Mouse (Mus musculus): Measurements from ENCODE around the gene Lrrc2.

Gene Lrrc2

DNA sequence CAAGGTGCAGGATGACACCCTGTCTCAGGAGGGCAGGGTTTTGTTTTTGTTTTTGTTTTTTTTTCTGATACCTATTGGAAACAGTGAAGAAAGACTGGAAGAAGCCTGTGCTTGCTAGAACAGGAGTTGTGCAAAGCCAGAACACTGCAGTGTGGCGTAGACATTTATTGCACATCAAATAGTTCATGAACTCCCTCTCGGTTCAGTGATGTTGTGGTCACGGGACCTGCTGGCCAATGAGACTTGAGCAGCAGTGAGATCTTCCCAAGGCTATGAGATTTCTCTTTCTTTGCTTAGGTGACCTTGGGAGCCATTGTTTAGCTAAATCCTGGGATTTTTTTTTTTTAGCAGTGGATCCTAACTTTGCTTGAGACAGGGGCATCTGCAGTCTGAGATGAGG is 36.7 kb downstream of the Lrrc2 start:
- CTCF ChIA-PET: interaction anchor here (0.6 kb wide), 1 partner anchor 109 kb away, joined by 5 read pairs; no protein-coding TSS in a partner anchor

DNA sequence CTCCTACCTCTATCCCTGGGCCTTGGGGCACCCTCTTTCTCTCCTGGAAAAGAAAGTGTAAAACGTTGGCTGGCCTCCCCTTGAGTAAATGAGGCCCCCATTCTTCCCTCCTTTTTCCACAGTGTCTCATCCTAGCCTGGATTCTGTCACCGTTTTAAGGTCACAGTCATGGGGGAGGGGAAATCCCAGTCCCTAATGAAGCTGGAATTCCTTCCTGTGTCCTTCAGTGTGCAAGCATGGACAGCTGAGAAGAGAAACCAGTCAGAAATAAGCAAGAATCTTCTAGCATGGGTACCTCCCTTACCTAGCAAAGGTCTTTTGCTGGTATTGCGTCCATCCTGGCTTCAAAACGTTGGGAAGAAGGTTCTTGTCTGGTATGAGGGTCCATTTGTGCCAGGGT is 37.8 kb downstream of the Lrrc2 start:
- CTCF ChIA-PET: interaction anchor here (0.6 kb wide), 1 partner anchor 753 kb away, joined by 4 read pairs; no protein-coding TSS in a partner anchor

DNA sequence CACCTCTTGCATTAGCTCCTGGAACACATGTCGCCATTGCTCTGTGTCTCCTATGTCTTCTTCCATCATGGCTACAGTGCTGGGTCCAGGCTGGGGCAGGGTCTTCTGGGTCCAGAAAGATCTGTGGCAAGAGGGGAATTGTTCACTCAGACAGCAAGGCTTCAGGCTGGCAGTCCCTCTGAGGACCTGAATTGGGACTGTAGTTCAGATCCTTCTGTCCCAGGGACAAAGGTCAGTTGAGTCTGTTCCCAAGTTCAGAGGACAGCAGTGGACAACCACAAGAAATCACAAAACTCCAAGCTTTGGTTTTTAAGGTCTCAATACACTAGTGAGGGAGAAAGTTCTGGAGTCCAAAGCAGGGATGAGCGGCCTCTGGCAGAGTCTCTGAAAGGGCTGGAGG is 38.2 kb downstream of the Lrrc2 start:
- CTCF ChIA-PET: interaction anchor here (0.6 kb wide), 1 partner anchor 753 kb away, joined by 4 read pairs; no protein-coding TSS in a partner anchor

- CTCF ChIA-PET: no interaction called here
Observed at GRCm38 (mm10) chr9:110990204-110990603, 38.9 kb downstream of the Lrrc2 start, which contains the start of gene Rtp3. Gene Rtp3, minus strand, starts transcription at chr9:110990583.

DNA sequence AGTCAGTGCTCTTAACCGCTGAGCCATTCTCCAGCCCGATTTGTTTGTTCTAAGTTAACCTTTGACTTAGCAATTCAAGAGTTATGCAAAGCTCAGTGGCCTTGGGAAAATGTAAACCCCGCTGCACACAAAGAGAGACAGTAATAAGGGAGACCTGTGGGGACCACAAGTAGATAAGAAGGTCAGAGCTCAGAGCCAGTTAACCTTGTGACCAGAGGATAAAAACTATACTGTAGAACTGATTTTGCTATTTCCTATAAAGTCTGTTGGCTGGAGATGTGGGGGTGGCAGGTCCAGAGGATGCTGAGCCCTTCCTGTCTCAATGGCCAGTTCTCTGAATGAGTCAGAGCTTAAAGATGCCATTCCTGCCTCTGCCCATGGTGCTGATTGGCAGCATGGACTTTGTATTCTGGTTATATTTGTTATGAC is 42.0 kb downstream of the Lrrc2 start:
- CTCF ChIA-PET: interaction anchor here (0.6 kb wide), 1 partner anchor 209 kb away, joined by 3 read pairs; no protein-coding TSS in a partner anchor

- CTCF ChIA-PET: no interaction called here
Observed at GRCm38 (mm10) chr9:110994716-110995172, 43.4 kb downstream of the Lrrc2 start.

- CTCF ChIA-PET: interaction anchor here (0.5 to 0.6 kb wide), 2 partner anchors 226 to 656 kb away, joined by 3 to 7 read pairs; no protein-coding TSS in a partner anchor
Observed at GRCm38 (mm10) chr9:110997245-110997644, 45.9 kb downstream of the Lrrc2 start.

DNA sequence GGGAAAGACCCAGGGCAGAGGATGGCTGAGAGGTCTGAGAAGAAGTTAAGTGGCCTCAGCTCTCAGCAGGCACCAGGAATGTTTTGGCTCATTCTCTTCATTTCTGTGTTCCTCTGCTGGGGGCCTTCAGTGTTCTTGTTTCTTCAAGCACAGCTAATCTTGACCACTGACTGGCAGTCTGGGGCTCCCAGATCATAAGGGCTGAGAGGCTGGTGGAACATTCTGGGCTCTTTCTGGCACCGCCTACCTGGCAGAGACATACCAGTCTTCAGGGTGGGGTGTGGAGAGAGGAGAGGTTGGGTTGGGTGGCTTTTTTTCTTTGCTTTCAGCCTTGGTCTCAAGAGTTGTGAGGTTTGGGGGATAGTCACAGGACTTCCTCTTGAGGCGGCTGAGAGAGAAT is 47.7 kb downstream of the Lrrc2 start:
- CTCF ChIA-PET: interaction anchor here (0.7 kb wide), 1 partner anchor 21 kb away, joined by 3 read pairs; no protein-coding TSS in a partner anchor

GRCm38 (mm10) chr9:110999856-111000255 is 48.5 kb downstream of the Lrrc2 start:
- CTCF ChIA-PET: interaction anchor here (0.7 kb wide), 1 partner anchor 20 kb away, joined by 3 read pairs; no protein-coding TSS in a partner anchor

DNA sequence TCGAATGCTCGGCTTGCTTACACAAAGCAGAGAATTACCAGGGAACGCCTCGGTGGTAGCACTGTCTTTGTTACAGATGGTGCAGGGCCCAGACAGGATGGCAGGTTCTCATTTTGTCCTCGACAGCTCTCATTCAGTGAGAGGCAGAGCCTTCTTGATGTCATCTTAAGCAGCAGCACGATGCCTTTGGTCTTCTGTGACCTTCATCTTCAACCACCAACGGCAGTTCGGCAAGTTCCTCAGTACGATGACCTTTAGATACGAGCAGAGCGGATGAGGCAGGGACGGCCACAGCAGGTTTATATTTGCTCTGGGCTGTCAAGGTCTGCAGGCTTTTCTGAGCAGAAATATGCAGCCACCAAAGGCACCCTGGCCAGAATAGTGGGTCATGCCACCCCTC is 50.3 kb downstream of the Lrrc2 start:
- CTCF ChIA-PET: no interaction called here

GRCm38 (mm10) chr9:111003279-111003678 is 51.9 kb downstream of the Lrrc2 start:
- CTCF ChIA-PET: no interaction called here

DNA sequence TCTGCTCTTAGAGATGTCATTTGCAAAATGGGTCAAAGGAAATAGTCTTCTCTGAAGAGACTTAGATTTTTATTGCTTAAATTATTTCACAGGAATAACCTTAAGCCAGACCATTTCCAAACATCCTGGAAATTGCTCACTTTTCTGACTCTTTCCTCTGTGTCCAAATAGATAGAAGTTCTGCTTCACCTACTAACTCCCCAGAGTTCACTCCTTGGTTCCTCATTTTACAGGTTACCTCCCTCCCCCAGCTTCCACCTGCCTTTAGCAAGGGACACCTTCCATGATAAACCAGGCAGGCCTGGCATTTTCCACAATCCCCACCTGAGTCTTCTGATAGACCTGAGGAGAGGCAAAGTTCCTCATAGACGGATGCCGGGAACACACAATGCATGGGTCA is 55.2 kb downstream of the Lrrc2 start:
- CTCF ChIA-PET: no interaction called here

DNA sequence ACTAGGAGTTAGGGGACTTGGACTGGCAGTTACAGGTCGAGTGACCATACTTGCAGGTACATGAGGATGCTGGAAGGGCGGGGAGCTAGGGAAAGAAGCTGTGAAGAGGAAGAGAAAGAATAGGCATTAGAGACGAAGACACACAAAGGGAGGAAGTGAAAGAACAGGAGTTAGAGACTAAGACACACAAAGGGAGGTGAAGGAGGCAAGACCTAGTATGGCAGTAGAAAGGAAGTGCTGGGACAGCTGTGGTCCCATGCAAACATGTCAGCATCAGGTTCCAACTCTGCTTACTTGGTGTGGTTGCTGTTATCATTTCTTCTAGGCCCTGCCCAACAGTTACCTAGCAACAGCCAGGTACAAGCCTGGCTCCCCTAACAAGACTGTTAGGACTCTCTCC is 58.4 kb downstream of the Lrrc2 start:
- CTCF ChIA-PET: no interaction called here

- CTCF ChIA-PET: no interaction called here
Observed at GRCm38 (mm10) chr9:111011550-111011949, 60.2 kb downstream of the Lrrc2 start.

DNA sequence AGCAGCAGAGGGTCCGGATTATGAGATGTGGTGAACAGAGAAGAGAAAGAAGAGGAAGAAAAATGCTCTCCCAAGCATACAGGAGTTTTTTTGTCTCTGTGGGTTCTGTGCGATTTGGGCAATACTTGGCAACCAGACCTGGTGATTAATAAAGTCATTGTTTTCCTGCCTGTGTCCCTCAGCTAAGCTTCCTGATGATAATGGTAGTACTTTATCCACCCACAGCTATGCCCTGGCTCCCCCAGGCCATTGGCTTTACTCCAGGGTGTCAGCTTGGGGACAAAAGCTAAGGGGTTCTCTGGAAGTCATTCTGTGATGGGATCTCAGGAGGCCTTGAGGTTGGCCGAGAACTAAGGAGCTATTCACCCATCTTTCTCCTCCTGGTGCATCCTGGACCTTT is 60.7 kb downstream of the Lrrc2 start:
- CTCF ChIA-PET: no interaction called here

DNA sequence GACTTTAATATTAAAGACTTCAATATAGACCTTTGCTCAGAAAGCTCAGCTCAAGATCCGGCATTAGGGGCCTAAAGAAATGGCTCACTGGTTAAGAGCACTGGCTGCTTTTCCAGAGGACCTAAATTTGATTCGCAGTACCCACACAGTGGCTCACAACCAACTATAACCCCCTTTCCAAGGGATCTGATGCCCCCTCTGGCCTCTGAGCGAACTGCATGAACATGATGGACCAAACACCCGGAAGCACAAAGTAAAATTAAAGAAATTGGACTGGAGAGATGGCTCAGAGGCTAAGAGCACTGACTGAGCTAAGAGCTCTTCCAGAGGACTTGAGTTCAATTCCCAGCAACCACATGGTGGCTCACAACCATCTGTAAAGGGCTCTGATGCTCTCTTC is 64.3 kb downstream of the Lrrc2 start:
- CTCF ChIA-PET: no interaction called here

GRCm38 (mm10) chr9:111019022-111019421 is 67.7 kb downstream of the Lrrc2 start, which contains the start of gene Ltf:
Gene Ltf, plus strand, starts transcription at chr9:111019271.
- CTCF ChIA-PET: no interaction called here

DNA sequence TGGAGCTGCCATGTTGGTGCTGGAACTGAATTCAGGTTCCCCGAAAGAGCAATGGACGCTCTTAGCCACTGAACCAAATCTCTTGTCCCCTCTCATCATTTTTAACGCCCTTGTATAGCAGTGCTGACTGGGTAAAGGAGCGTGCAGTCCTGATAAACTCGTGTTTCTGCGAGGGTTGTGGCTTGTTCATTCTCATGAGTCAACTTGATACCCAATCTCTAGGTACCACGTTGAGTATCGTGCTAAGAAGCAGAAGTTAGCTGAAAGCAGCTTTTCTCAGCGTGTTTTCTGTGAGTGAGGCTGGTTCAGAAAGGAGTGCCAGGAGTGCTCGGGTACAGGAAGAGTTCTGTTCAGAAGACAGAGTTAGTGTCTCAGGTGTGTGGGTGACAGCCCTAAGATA is 75.4 kb downstream of the Lrrc2 start:
- CTCF ChIA-PET: no interaction called here
